24 mouse cellular contexts compared by ENCODE assay signal in the genomic region with DNA sequence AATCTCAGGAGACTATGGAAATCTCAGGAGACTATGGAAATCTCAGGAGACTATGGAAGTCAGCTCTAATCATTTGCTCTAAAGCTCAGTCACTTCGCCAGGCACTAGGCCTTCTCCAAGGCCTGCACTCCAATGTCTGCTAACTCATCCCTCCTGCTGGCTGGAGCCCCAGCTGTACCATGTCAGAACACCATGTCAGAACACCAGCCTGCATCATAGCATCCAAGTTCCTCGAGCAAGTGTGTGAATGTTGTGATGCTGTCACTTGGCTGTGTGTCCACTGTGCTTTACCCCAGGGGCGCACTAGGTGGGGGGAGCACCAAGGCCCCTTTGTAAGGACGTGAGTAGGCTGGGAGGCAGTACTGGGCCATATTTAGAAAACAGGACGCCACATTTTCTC.
"Had no signal": no experiment of that assay in that cellular context is flagged by ENCODE, and none has a peak within 500 bp of the region (broad histone marks: within the 10 kb centered on the region; RNA-seq: fewer than 3 reads in every experiment).

No protein-coding gene starts in this region.

- H3K27ac ChIP-seq: intestine, embryonic 15.5 days; kidney, embryonic 15.5 days; limb, embryonic 12.5 days; limb, embryonic 15.5 days; liver, embryonic 14.5 days; midbrain, embryonic 10.5 days; midbrain, embryonic 13.5 days; neural tube, embryonic 13.5 days; stomach, embryonic 15.5 days had no signal

- ATAC-seq: intestine, embryonic 15.5 days; liver, postnatal 0 days; midbrain, embryonic 13.5 days; midbrain, embryonic 16.5 days had no signal

- H3K4me1 ChIP-seq: intestine, embryonic 15.5 days; limb, embryonic 12.5 days; limb, embryonic 15.5 days; midbrain, embryonic 10.5 days; midbrain, embryonic 13.5 days; neural tube, embryonic 13.5 days; stomach, embryonic 15.5 days had no signal

- DNase-seq: kidney, adult 11 months; kidney, adult 8-10 months; kidney, postnatal 10 days; kidney, postnatal 36 days; layer of hippocampus, adult 9-11 months; left cerebral cortex, postnatal 4 days; liver, postnatal 0 days; retina, postnatal 1 day; right cerebral cortex, postnatal 25 days; spleen, adult 18-20 months; thymus, postnatal 25 days had no signal

- H3K27me3 ChIP-seq: intestine, embryonic 15.5 days; kidney, embryonic 15.5 days; limb, embryonic 12.5 days; limb, embryonic 15.5 days; midbrain, embryonic 13.5 days; neural tube, embryonic 13.5 days; stomach, embryonic 15.5 days had no signal

- H3K36me3 ChIP-seq: intestine, embryonic 15.5 days; kidney, embryonic 15.5 days; limb, embryonic 12.5 days; limb, embryonic 15.5 days; midbrain, embryonic 10.5 days; midbrain, embryonic 13.5 days; neural tube, embryonic 13.5 days; stomach, embryonic 15.5 days had no signal

- H3K9me3 ChIP-seq: intestine, embryonic 15.5 days; kidney, embryonic 15.5 days; limb, embryonic 12.5 days; limb, embryonic 15.5 days; megakaryocyte, embryonic 14.5 days; midbrain, embryonic 10.5 days; midbrain, embryonic 13.5 days; neural tube, embryonic 13.5 days; stomach, embryonic 15.5 days had no signal

- H3K4me2 ChIP-seq: intestine, embryonic 15.5 days; kidney, embryonic 15.5 days; limb, embryonic 12.5 days; limb, embryonic 15.5 days; liver, embryonic 11.5 days; midbrain, embryonic 13.5 days; neural tube, embryonic 13.5 days; stomach, embryonic 15.5 days had no signal

- H3K9ac ChIP-seq: intestine, embryonic 15.5 days; kidney, embryonic 15.5 days; limb, embryonic 12.5 days; limb, embryonic 15.5 days; liver, embryonic 14.5 days; liver, postnatal 0 days; midbrain, embryonic 13.5 days; neural tube, embryonic 13.5 days; stomach, embryonic 15.5 days had no signal

- H3K4me3 ChIP-seq: intestine, embryonic 15.5 days; kidney, embryonic 15.5 days; limb, embryonic 12.5 days; limb, embryonic 15.5 days; megakaryocyte, embryonic 14.5 days; midbrain, embryonic 10.5 days; midbrain, embryonic 13.5 days; myocyte; neural tube, embryonic 13.5 days; stomach, embryonic 15.5 days had no signal
